Mouse (Mus musculus) right cerebral cortex, postnatal 25 days (tissue): ENCODE results near the gene Wfdc16.
"Not testable (repeated sequence)": the region's sequence is repeated elsewhere in the genome, so short reads cannot be mapped to it uniquely, and the experiment has no call there.

Source experiments
- DNase-seq: peaks from one replicate; pipeline ENCODE4 v3.0.0; 2022

The Wfdc16 gene

GRCm38 (mm10) chr2:164593494-164593893, 45.1 kb downstream of the Wfdc16 start, which contains the start of gene Eppin:
Gene Eppin (minus strand): TSS chr2:164593594.
- no peak for DNase-seq

- DNase-seq, result peak; percentile 14
These were observed 46.6 kb downstream of the Wfdc16 start for GRCm38 (mm10) chr2:164592014-164592413.

GRCm38 (mm10) chr2:164585025-164585725, 53.4 kb downstream of the Wfdc16 start, which contains the start of gene Wfdc6a:
Gene Wfdc6a (minus strand): TSS chr2:164585447.
- not testable (repeated sequence) for DNase-seq
